Mouse (Mus musculus) lung, postnatal 0 days (tissue): ENCODE measurements around the gene Eno3.

Source experiments
- CTCF ChIP-seq: IDR thresholded peaks from 2 replicates; pipeline ENCODE4 v1.5.1; 2016; ENCODE audit warnings: antibody characterized with exemption, mild to moderate bottlenecking
- EP300 ChIP-seq: IDR thresholded peaks from 2 replicates; pipeline ENCODE4 v1.6.1; 2016; ENCODE audit warnings: antibody characterized with exemption, mild to moderate bottlenecking, control low read depth

DNA sequence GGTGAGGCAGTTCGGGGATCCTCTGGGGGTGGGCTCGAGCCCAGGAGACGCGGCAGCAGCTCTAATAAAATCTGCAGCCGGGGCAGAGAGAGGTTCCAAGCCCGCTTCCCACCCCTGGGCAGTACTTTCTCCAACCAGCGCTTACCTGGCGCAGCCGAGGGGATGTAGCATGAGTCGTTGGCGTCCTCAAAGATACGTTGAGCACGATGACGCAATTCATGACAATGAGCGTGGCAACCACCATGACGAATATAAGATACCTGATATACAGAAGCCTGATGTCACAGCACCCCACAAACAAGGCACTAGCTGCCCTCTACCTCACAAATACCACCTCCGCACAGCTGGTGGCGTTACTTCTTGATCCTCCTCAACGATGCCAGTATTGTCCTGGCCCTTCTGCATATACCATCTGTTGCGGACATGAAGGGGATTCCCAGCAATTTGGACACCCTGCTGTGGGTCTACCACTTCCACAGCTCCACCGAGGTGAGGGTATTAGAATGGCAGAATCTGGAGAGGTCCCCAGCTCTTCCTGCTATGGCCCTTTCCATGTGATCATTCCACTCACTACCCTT, 41.4 kb upstream of the Eno3 start, which contains the start of gene 4930544D05Rik:
- TF ChIP-seq CTCF (no peak), EP300 (no peak)
